31 mouse cellular contexts compared by ENCODE assay signal in genomic region chr9:11378046-11378445, GRCm38 (mm10).
"Had no signal": no experiment of that assay in that cellular context is flagged by ENCODE, and none has a peak within 500 bp of the region (broad histone marks: within the 10 kb centered on the region; RNA-seq: fewer than 3 reads in every experiment).

No protein-coding gene starts in this region.

- H3K4me3 ChIP-seq: limb, embryonic 10.5 days; limb, embryonic 12.5 days; limb, embryonic 13.5 days; limb, embryonic 15.5 days; liver, embryonic 12.5 days; liver, embryonic 13.5 days; liver, embryonic 15.5 days; lung, embryonic 15.5 days; megakaryocyte, embryonic 14.5 days; midbrain, embryonic 10.5 days; midbrain, embryonic 12.5 days; midbrain, embryonic 13.5 days; midbrain, embryonic 15.5 days; myocyte had no signal

- H3K9ac ChIP-seq: limb, embryonic 12.5 days; limb, embryonic 13.5 days; limb, embryonic 15.5 days; liver, embryonic 12.5 days; liver, embryonic 13.5 days; liver, embryonic 14.5 days; liver, embryonic 15.5 days; liver, postnatal 0 days; lung, embryonic 14.5 days; lung, embryonic 15.5 days; midbrain, embryonic 12.5 days; midbrain, embryonic 13.5 days; midbrain, embryonic 15.5 days had no signal

- H3K27me3 ChIP-seq: limb, embryonic 12.5 days; limb, embryonic 13.5 days; limb, embryonic 15.5 days; liver, embryonic 12.5 days; liver, embryonic 13.5 days; liver, embryonic 15.5 days; lung, embryonic 15.5 days; megakaryocyte, embryonic 14.5 days; midbrain, embryonic 12.5 days; midbrain, embryonic 13.5 days; midbrain, embryonic 15.5 days had no signal

- H3K27ac ChIP-seq: limb, embryonic 10.5 days; limb, embryonic 12.5 days; limb, embryonic 13.5 days; limb, embryonic 15.5 days; liver, embryonic 12.5 days; liver, embryonic 13.5 days; liver, embryonic 14.5 days; liver, embryonic 15.5 days; lung, embryonic 15.5 days; macrophage; midbrain, embryonic 10.5 days; midbrain, embryonic 12.5 days; midbrain, embryonic 13.5 days; midbrain, embryonic 15.5 days had no signal

- ATAC-seq: liver, embryonic 12.5 days; liver, postnatal 0 days; lung, postnatal 0 days; midbrain, embryonic 13.5 days; midbrain, embryonic 15.5 days; midbrain, embryonic 16.5 days had no signal

- H3K4me2 ChIP-seq: limb, embryonic 12.5 days; limb, embryonic 13.5 days; limb, embryonic 15.5 days; liver, embryonic 11.5 days; liver, embryonic 12.5 days; liver, embryonic 13.5 days; liver, embryonic 15.5 days; lung, embryonic 14.5 days; lung, embryonic 15.5 days; midbrain, embryonic 11.5 days; midbrain, embryonic 12.5 days; midbrain, embryonic 13.5 days; midbrain, embryonic 15.5 days had no signal

- DNase-seq: left cerebral cortex, postnatal 4 days; liver; liver, embryonic 13.5 days; liver, postnatal 0 days; lung, adult 18-20 months; lung, adult 2 months; lung, embryonic 14.5 days; lung, postnatal 10 days; lung, postnatal 14 days; lung, postnatal 36 days; lung, postnatal 4 days; midbrain, embryonic 14.5 days had no signal

- H3K36me3 ChIP-seq: limb, embryonic 10.5 days; limb, embryonic 12.5 days; limb, embryonic 13.5 days; limb, embryonic 15.5 days; liver, embryonic 12.5 days; liver, embryonic 13.5 days; liver, embryonic 15.5 days; lung, embryonic 15.5 days; midbrain, embryonic 10.5 days; midbrain, embryonic 12.5 days; midbrain, embryonic 13.5 days; midbrain, embryonic 15.5 days had no signal

- H3K4me1 ChIP-seq: limb, embryonic 12.5 days; limb, embryonic 13.5 days; limb, embryonic 15.5 days; liver, embryonic 12.5 days; liver, embryonic 13.5 days; liver, embryonic 15.5 days; lung, embryonic 15.5 days; megakaryocyte, embryonic 14.5 days; midbrain, embryonic 10.5 days; midbrain, embryonic 12.5 days; midbrain, embryonic 13.5 days; midbrain, embryonic 15.5 days had no signal

- H3K9me3 ChIP-seq: limb, embryonic 10.5 days; limb, embryonic 12.5 days; limb, embryonic 13.5 days; limb, embryonic 15.5 days; liver, embryonic 12.5 days; liver, embryonic 13.5 days; liver, embryonic 15.5 days; lung, embryonic 15.5 days; midbrain, embryonic 10.5 days; midbrain, embryonic 12.5 days; midbrain, embryonic 13.5 days; midbrain, embryonic 15.5 days had no signal
